In the genomic region with DNA sequence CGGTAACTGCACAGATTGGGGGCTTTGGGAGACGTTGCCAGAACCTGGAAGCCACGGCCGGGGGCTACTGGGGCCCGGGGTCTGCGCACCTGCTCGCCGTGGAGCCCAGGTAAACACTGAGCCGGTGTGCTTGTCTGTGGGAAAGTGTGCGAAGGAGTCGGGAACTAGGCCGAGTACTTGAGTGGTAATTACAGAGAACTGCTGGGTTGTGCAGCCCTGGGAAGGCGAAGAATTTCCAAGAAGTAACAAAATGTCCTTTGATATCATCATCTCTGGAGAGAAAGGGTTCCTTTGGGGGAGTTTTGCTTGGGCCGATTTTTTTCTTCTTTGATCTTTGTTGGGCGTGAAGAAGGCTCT, we compare ENCODE assay signal across 8 mouse cellular contexts. TPM values are rescaled to one million over a fixed set of nuclear protein-coding genes. Genes with fewer than 3 reads are reported as not detected.
DNase-seq lines count a peak whose midpoint lies in the region; ATAC-seq and TF ChIP-seq lines count a peak whose summit lies in the region.

No protein-coding gene starts in this region.

- peak overlapping the region; percentile 57 for H3K9ac ChIP-seq in liver, adult 2 months (ENCODE audit: low read depth, low read length)
- H3K9ac ChIP-seq in embryonic facial prominence, embryonic 14.5 days (ENCODE audit: low read depth, low read length), result peak overlapping the region; percentile 58
- H3K9ac ChIP-seq in neural tube, embryonic 15.5 days (replicated peaks), result peak overlapping the region; percentile 36

- ATAC-seq in embryonic facial prominence, embryonic 14.5 days (ENCODE audit: low read depth), result 0 out of 2 replicates have a peak, but pooled peaks have one; percentile 31
- ATAC-seq in neural tube, embryonic 15.5 days (ENCODE audit: low FRiP score), result no peak
- no peak for ATAC-seq in megakaryocyte-erythroid progenitor cell, adult 5-6 weeks (replicated peaks; ENCODE audit: low FRiP score, low TSS enrichment, poor library complexity, severe bottlenecking)

- no peaks in the 10 kb centered on the region for H3K36me3 ChIP-seq in liver, adult 2 months (ENCODE audit: control insufficient read depth, insufficient read depth, low read length)
- H3K36me3 ChIP-seq in embryonic facial prominence, embryonic 14.5 days (ENCODE audit: control insufficient read depth, insufficient read depth, low read length), result no peaks in the 10 kb centered on the region
- no peaks in the 10 kb centered on the region for H3K36me3 ChIP-seq in limb, embryonic 10.5 days
- H3K36me3 ChIP-seq in neural tube, embryonic 15.5 days, result no peaks in the 10 kb centered on the region

- no peak for TF ChIP-seq CTCF in liver, adult 2 months (IDR thresholded peaks at IDR 0.05; ENCODE audit: low read depth, low read length)

- no peak overlapping the region for H3K27ac ChIP-seq in liver, adult 2 months (replicated peaks; ENCODE audit: insufficient read depth, low read depth, low read length)
- no peak overlapping the region for H3K27ac ChIP-seq in embryonic facial prominence, embryonic 14.5 days (replicated peaks; ENCODE audit: low read depth, low read length)
- H3K27ac ChIP-seq in limb, embryonic 10.5 days, result peak overlapping the region; percentile 70
- no peak overlapping the region for H3K27ac ChIP-seq in neural tube, embryonic 15.5 days (replicated peaks)

- peaks cover 5% of the 10 kb centered on the region for H3K27me3 ChIP-seq in liver, adult 2 months (ENCODE audit: control insufficient read depth, insufficient read depth, low read length)
- H3K27me3 ChIP-seq in embryonic facial prominence, embryonic 14.5 days (replicated peaks; ENCODE audit: control insufficient read depth, insufficient read depth, low read length), result peaks cover 16% of the 10 kb centered on the region
- peaks cover 77% of the 10 kb centered on the region for H3K27me3 ChIP-seq in limb, embryonic 10.5 days (ENCODE audit: low read depth, poor library complexity, severe bottlenecking)
- H3K27me3 ChIP-seq in neural tube, embryonic 15.5 days (replicated peaks), result peaks cover 65% of the 10 kb centered on the region

- peak overlapping the region; percentile 44; the same call in 1 of the 2 replicates for H3K4me3 ChIP-seq in liver, adult 2 months (ENCODE audit: insufficient read depth, low read depth, low read length)
- peak overlapping the region; percentile 48 for H3K4me3 ChIP-seq in embryonic facial prominence, embryonic 14.5 days (ENCODE audit: low read depth, low read length)
- H3K4me3 ChIP-seq in limb, embryonic 10.5 days, result peak overlapping the region; percentile 58
- peak overlapping the region; percentile 44 for H3K4me3 ChIP-seq in neural tube, embryonic 15.5 days (replicated peaks)

- peak overlapping the region; percentile 94 for H3K4me2 ChIP-seq in embryonic facial prominence, embryonic 14.5 days (ENCODE audit: low read depth, low read length)
- peak overlapping the region; percentile 95 for H3K4me2 ChIP-seq in neural tube, embryonic 15.5 days

- DNase-seq in liver, adult 2 months (ENCODE audit: extremely low read depth, low read depth, low spot score), result no peak
- DNase-seq in liver, result no peak
- no peak for DNase-seq in embryonic facial prominence, embryonic 14.5 days (ENCODE audit: low spot score)
- DNase-seq in limb, embryonic 10.5 days (ENCODE audit: low spot score), result peak; percentile 69
- no peak for DNase-seq in embryo, embryonic 10 days (ENCODE audit: low spot score)
- DNase-seq in gastrocnemius, postnatal 25 days, result no peak

- no peak for TF ChIP-seq POLR2A in liver, adult 2 months (IDR thresholded peaks at IDR 0.05; ENCODE audit: extremely low read depth, insufficient read depth, low read length)

- 39% methylated on average over 15 of the region's 15 CpGs for WGBS in liver, adult 2 months
- WGBS in embryonic facial prominence, embryonic 14.5 days, result 15% methylated on average over 15 of the region's 15 CpGs
- 11% methylated on average over 15 of the region's 15 CpGs for WGBS in limb, embryonic 10.5 days
- 19% methylated on average over 15 of the region's 15 CpGs for WGBS in neural tube, embryonic 15.5 days

- peaks cover 8% of the 10 kb centered on the region for H3K4me1 ChIP-seq in liver, adult 2 months (ENCODE audit: control insufficient read depth, insufficient read depth, low read length)
- H3K4me1 ChIP-seq in embryonic facial prominence, embryonic 14.5 days (ENCODE audit: control insufficient read depth, insufficient read depth, low read length), result peaks cover 15% of the 10 kb centered on the region; the same call in 1 of the 2 replicates
- H3K4me1 ChIP-seq in limb, embryonic 10.5 days, result peaks cover 27% of the 10 kb centered on the region
- H3K4me1 ChIP-seq in neural tube, embryonic 15.5 days, result peaks cover 19% of the 10 kb centered on the region

- H3K9me3 ChIP-seq in embryonic facial prominence, embryonic 14.5 days (ENCODE audit: control insufficient read depth, low read length), result no peaks in the 10 kb centered on the region
- H3K9me3 ChIP-seq in limb, embryonic 10.5 days (replicated peaks), result no peaks in the 10 kb centered on the region
- no peaks in the 10 kb centered on the region for H3K9me3 ChIP-seq in neural tube, embryonic 15.5 days (replicated peaks)

- no peaks in the 10 kb centered on the region for H3K79me2 ChIP-seq in liver, adult 2 months (ENCODE audit: control insufficient read depth, insufficient read depth, low read length)

RNA-seq across cellular contexts. Expression of a gene that starts 38.0 kb away (rescaled TPM):
- 1.6 and 2.0 TPM in 2 replicates for total RNA-seq in liver, adult 2 months (2014; rRNA removed)
- 1.4 and 2.0 TPM in 2 replicates for polyA plus RNA-seq in liver, adult 2 months (2012; rRNA removed)
- 0.50 and 0.58 TPM in 2 replicates for polyA plus RNA-seq in embryonic facial prominence, embryonic 14.5 days (2014; fragmentation: Nextera tagmentation; extraction: Ambion mirVana)
- polyA plus RNA-seq in limb, embryonic 10.5 days (2016; fragmentation: Nextera tagmentation; extraction: Ambion mirVana), result 0.28 and 0.75 TPM in 2 replicates
- polyA plus RNA-seq in neural tube, embryonic 15.5 days (2015; fragmentation: Nextera tagmentation; extraction: Ambion mirVana), result 0.67 and 0.74 TPM in 2 replicates
- total RNA-seq in megakaryocyte-erythroid progenitor cell, adult 5-6 weeks (2014; fragmentation: Nextera tagmentation), result 0.33 and 1.0 TPM in 2 replicates
- 0.33 and 0.99 TPM in 2 replicates for total RNA-seq in megakaryocyte-erythroid progenitor cell, adult 5-6 weeks (2017)
- total RNA-seq in gastrocnemius, postnatal 25 days (2021), result 10 to 100 TPM; 22.8 to 35.7 TPM

RNA-seq across cellular contexts. Expression of a gene that starts 40.3 kb away (rescaled TPM):
- 121 and 187 TPM in 2 replicates for total RNA-seq in liver, adult 2 months (2014; rRNA removed)
- 183 and 205 TPM in 2 replicates for polyA plus RNA-seq in liver, adult 2 months (2012; rRNA removed)
- 14.1 and 14.7 TPM in 2 replicates for polyA plus RNA-seq in embryonic facial prominence, embryonic 14.5 days (2014; fragmentation: Nextera tagmentation; extraction: Ambion mirVana)
- polyA plus RNA-seq in limb, embryonic 10.5 days (2016; fragmentation: Nextera tagmentation; extraction: Ambion mirVana), result 4.5 and 5.6 TPM in 2 replicates
- polyA plus RNA-seq in neural tube, embryonic 15.5 days (2015; fragmentation: Nextera tagmentation; extraction: Ambion mirVana), result 3.3 and 6.4 TPM in 2 replicates
- 12.9 and 16.8 TPM in 2 replicates for total RNA-seq in megakaryocyte-erythroid progenitor cell, adult 5-6 weeks (2014; fragmentation: Nextera tagmentation)
- total RNA-seq in megakaryocyte-erythroid progenitor cell, adult 5-6 weeks (2017), result 9.8 and 11.9 TPM in 2 replicates
- 10 to 100 TPM; 43.2 to 49.2 TPM for total RNA-seq in gastrocnemius, postnatal 25 days (2021)

Comparison
In these comparisons a context has a peak if more than half of its experiments do, and no peak if none do; other contexts are left out.
1. RNA of a gene that starts 40.3 kb away (polyA plus RNA-seq): 183 to 205 TPM in liver, adult 2 months; 14.1 to 14.7 TPM in embryonic facial prominence, embryonic 14.5 days, 4.5 to 5.6 TPM in limb, embryonic 10.5 days and 3.3 to 6.4 TPM in neural tube, embryonic 15.5 days; every median in the first group is over 10 times any median in the second.
2. Peak in every context shown above with its lines, with median percentiles within 50 percentile points of each other: H3K4me3 ChIP-seq and H3K9ac ChIP-seq.